Mouse (Mus musculus) R1 (cell line): ENCODE data around the gene Kcne3.

Experiments used
- DNase-seq: peaks from one replicate; pipeline ENCODE4 v3.0.0-alpha.2; 2018; ENCODE audit warnings: low read depth, low spot score

Kcne3 gene

GRCm38 (mm10) chr7:100181614-100182013, 5.3 kb downstream of the Kcne3 start:
- DNase-seq = no peak

- DNase-seq = no peak
These were observed 6.1 kb downstream of the Kcne3 start for GRCm38 (mm10) chr7:100182388-100182787.

- DNase-seq = peak; percentile 33
These were observed 11.3 kb downstream of the Kcne3 start for GRCm38 (mm10) chr7:100187601-100188000.

- no peak for DNase-seq
These were observed 13.9 kb downstream of the Kcne3 start for GRCm38 (mm10) chr7:100190167-100190566.

GRCm38 (mm10) chr7:100190778-100191177, 14.5 kb downstream of the Kcne3 start:
- DNase-seq = peak; percentile 40

- DNase-seq = no peak
These were observed 24.9 kb downstream of the Kcne3 start for GRCm38 (mm10) chr7:100201191-100201590.

GRCm38 (mm10) chr7:100203616-100204015, 27.3 kb downstream of the Kcne3 start:
- DNase-seq = no peak

- DNase-seq = no peak
These were observed 28.6 kb downstream of the Kcne3 start for GRCm38 (mm10) chr7:100204871-100205270.

GRCm38 (mm10) chr7:100206144-100206543, 29.8 kb downstream of the Kcne3 start:
- no peak for DNase-seq

- no peak for DNase-seq
These were observed 31.6 kb downstream of the Kcne3 start for GRCm38 (mm10) chr7:100207886-100208285.

- DNase-seq = no peak
These were observed 38.0 kb downstream of the Kcne3 start for GRCm38 (mm10) chr7:100214310-100214709.

GRCm38 (mm10) chr7:100215116-100215732, 38.9 kb downstream of the Kcne3 start:
- no peak for DNase-seq

GRCm38 (mm10) chr7:100215976-100216375, 39.7 kb downstream of the Kcne3 start:
- no peak for DNase-seq

GRCm38 (mm10) chr7:100216601-100217565, 40.6 kb downstream of the Kcne3 start:
- peak; percentile 8 for DNase-seq

GRCm38 (mm10) chr7:100227158-100227875, 51.0 kb downstream of the Kcne3 start, which contains the start of gene Pgm2l1:
TSS of gene Pgm2l1 (plus strand) at chr7:100227394.
- peak; percentile 97 for DNase-seq

GRCm38 (mm10) chr7:100227896-100228525, 51.7 kb downstream of the Kcne3 start:
- peak; percentile 24 for DNase-seq

GRCm38 (mm10) chr7:100228957-100229356, 52.7 kb downstream of the Kcne3 start:
- DNase-seq = no peak

GRCm38 (mm10) chr7:100230646-100231045, 54.3 kb downstream of the Kcne3 start:
- DNase-seq = no peak

- DNase-seq = no peak
These were observed 55.4 kb downstream of the Kcne3 start for GRCm38 (mm10) chr7:100231661-100232060.

- no peak for DNase-seq
These were observed 57.4 kb downstream of the Kcne3 start for GRCm38 (mm10) chr7:100233681-100234080.
